19 mouse cellular contexts compared by ENCODE assay signal in the genomic region with DNA sequence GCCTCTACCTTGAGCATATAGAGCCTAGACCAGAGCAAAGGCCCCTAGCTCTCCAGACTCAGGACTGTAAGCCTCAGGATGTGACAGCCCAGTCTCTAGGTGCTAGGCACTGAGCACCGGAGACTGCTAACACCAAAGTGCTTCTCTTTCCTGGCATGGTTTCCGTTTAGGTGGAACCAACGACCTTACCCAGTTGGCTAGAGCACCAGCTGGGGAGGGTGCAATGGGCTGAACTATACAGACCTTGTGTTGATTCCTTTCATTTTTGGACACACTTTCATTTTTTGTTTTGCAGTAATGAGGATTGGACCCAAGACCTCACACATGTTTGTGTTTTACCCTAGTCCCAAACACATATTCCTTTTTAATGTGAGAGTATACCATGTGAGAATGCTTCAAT. TPM values are rescaled to one million over a fixed set of nuclear protein-coding genes. Genes with fewer than 3 reads are reported as not detected.
DNase-seq lines count a peak whose midpoint lies in the region; ATAC-seq and TF ChIP-seq lines count a peak whose summit lies in the region.
"Had no signal": no experiment of that assay in that cellular context is flagged by ENCODE, and none has a peak within 500 bp of the region (broad histone marks: within the 10 kb centered on the region; RNA-seq: fewer than 3 reads in every experiment).

No protein-coding gene starts in this region.

- no peak overlapping the region for H3K4me2 ChIP-seq in forebrain, embryonic 11.5 days (ENCODE audit: low read depth, low read length, severe bottlenecking)
- H3K4me2 ChIP-seq in forebrain, postnatal 0 days (ENCODE audit: low read depth) = no peak overlapping the region
- H3K4me2 ChIP-seq in midbrain, embryonic 14.5 days (ENCODE audit: low read length) = no peak overlapping the region
- H3K4me2 ChIP-seq: embryonic facial prominence, embryonic 12.5 days; forebrain, embryonic 12.5 days had no signal

- WGBS in forebrain, embryonic 11.5 days = 95% methylated on average over 3 of the region's 3 CpGs
- WGBS in forebrain, postnatal 0 days = 81% methylated on average over 3 of the region's 3 CpGs
- 91% methylated on average over 3 of the region's 3 CpGs for WGBS in midbrain, embryonic 14.5 days

- no peaks in the 10 kb centered on the region for H3K36me3 ChIP-seq in forebrain, embryonic 11.5 days (ENCODE audit: control insufficient read depth, insufficient read depth, low read length)
- H3K36me3 ChIP-seq in forebrain, postnatal 0 days (ENCODE audit: insufficient read depth) = no peaks in the 10 kb centered on the region
- no peaks in the 10 kb centered on the region for H3K36me3 ChIP-seq in midbrain, embryonic 14.5 days (ENCODE audit: control insufficient read depth, insufficient read depth, low read length)
- H3K36me3 ChIP-seq: embryonic facial prominence, embryonic 10.5 days; embryonic facial prominence, embryonic 12.5 days; forebrain, embryonic 12.5 days had no signal

- TF ChIP-seq CTCF in forebrain, postnatal 0 days (IDR thresholded peaks at IDR 0.05; ENCODE audit: low read depth) = no peak

- H3K9ac ChIP-seq in forebrain, embryonic 11.5 days (ENCODE audit: low read length) = no peak overlapping the region
- H3K9ac ChIP-seq in forebrain, postnatal 0 days = no peak overlapping the region
- H3K9ac ChIP-seq in midbrain, embryonic 14.5 days (replicated peaks; ENCODE audit: low read length) = no peak overlapping the region
- H3K9ac ChIP-seq: embryonic facial prominence, embryonic 12.5 days; forebrain, embryonic 12.5 days had no signal

- peak; percentile 26 for DNase-seq in forebrain, embryonic 11.5 days (ENCODE audit: low spot score)
- no peak for DNase-seq in forebrain, postnatal 0 days
- DNase-seq in kidney, postnatal 10 days = peak; percentile 2
- no peak for DNase-seq in kidney, adult 18-20 months
- peak; percentile 53 for DNase-seq in adipocyte (ENCODE audit: low spot score)
- no peak for DNase-seq in neural tube, embryonic 10.5 days (ENCODE audit: extremely low spot score, low spot score)
- DNase-seq in midbrain, embryonic 14.5 days = no peak
- DNase-seq: adrenal gland, adult 8-10 months; cerebellum, adult 11 months; cerebellum, adult 18-20 months; cerebellum, adult 8-10 months; cerebellum, postnatal 10 days; cerebellum, postnatal 25 days had no signal

- no peaks in the 10 kb centered on the region for H3K9me3 ChIP-seq in forebrain, embryonic 11.5 days (ENCODE audit: control insufficient read depth, low read length)
- H3K9me3 ChIP-seq in forebrain, postnatal 0 days (ENCODE audit: low read length) = no peaks in the 10 kb centered on the region
- no peaks in the 10 kb centered on the region for H3K9me3 ChIP-seq in midbrain, embryonic 14.5 days (ENCODE audit: control insufficient read depth, low read length)
- H3K9me3 ChIP-seq: embryonic facial prominence, embryonic 10.5 days; embryonic facial prominence, embryonic 12.5 days; forebrain, embryonic 12.5 days had no signal

- no peaks in the 10 kb centered on the region for H3K4me1 ChIP-seq in forebrain, embryonic 11.5 days (replicated peaks; ENCODE audit: control insufficient read depth, insufficient read depth, low read length)
- no peaks in the 10 kb centered on the region for H3K4me1 ChIP-seq in forebrain, postnatal 0 days (ENCODE audit: insufficient read depth)
- H3K4me1 ChIP-seq in brown adipose tissue, adult 24 weeks (ENCODE audit: control insufficient read depth, insufficient read depth, insufficient read length, low read length) = peaks cover 38% of the 10 kb centered on the region
- H3K4me1 ChIP-seq in midbrain, embryonic 14.5 days (ENCODE audit: control insufficient read depth, insufficient read depth, low read length) = no peaks in the 10 kb centered on the region
- H3K4me1 ChIP-seq: embryonic facial prominence, embryonic 10.5 days; embryonic facial prominence, embryonic 12.5 days; forebrain, embryonic 12.5 days had no signal

- ATAC-seq in forebrain, embryonic 11.5 days (replicated peaks; ENCODE audit: low FRiP score) = no peak
- no peak for ATAC-seq in forebrain, postnatal 0 days
- ATAC-seq in midbrain, embryonic 14.5 days (ENCODE audit: low FRiP score, low TSS enrichment) = no peak
- ATAC-seq: forebrain, embryonic 14.5 days; forebrain, embryonic 16.5 days had no signal

- no peak overlapping the region for H3K27ac ChIP-seq in forebrain, embryonic 11.5 days (ENCODE audit: low read depth, low read length)
- H3K27ac ChIP-seq in forebrain, postnatal 0 days (ENCODE audit: low read depth, low read length) = no peak overlapping the region
- 0 out of 2 replicates have a peak overlapping the region, but pooled peaks have one; percentile 7 for H3K27ac ChIP-seq in brown adipose tissue, adult 24 weeks (replicated peaks; ENCODE audit: low read depth, low read length)
- H3K27ac ChIP-seq in midbrain, embryonic 14.5 days (replicated peaks; ENCODE audit: low read depth, low read length) = no peak overlapping the region
- H3K27ac ChIP-seq: embryonic facial prominence, embryonic 10.5 days; embryonic facial prominence, embryonic 12.5 days; forebrain, embryonic 12.5 days had no signal

- H3K27me3 ChIP-seq in forebrain, embryonic 11.5 days (ENCODE audit: control insufficient read depth, insufficient read depth, low read length) = no peaks in the 10 kb centered on the region
- H3K27me3 ChIP-seq in forebrain, postnatal 0 days (ENCODE audit: insufficient read depth, low read length) = no peaks in the 10 kb centered on the region
- no peaks in the 10 kb centered on the region for H3K27me3 ChIP-seq in midbrain, embryonic 14.5 days (ENCODE audit: control insufficient read depth, insufficient read depth, low read length)
- H3K27me3 ChIP-seq: embryonic facial prominence, embryonic 12.5 days; forebrain, embryonic 12.5 days had no signal

- H3K4me3 ChIP-seq in forebrain, embryonic 11.5 days (ENCODE audit: low read depth, low read length) = no peak overlapping the region
- no peak overlapping the region for H3K4me3 ChIP-seq in forebrain, postnatal 0 days (ENCODE audit: low read depth, low read length)
- no peak overlapping the region for H3K4me3 ChIP-seq in brown adipose tissue, adult 24 weeks (ENCODE audit: insufficient read depth, low read depth, low read length)
- no peak overlapping the region for H3K4me3 ChIP-seq in midbrain, embryonic 14.5 days (replicated peaks; ENCODE audit: low read depth, low read length)
- H3K4me3 ChIP-seq: embryonic facial prominence, embryonic 10.5 days; embryonic facial prominence, embryonic 12.5 days; forebrain, embryonic 12.5 days had no signal

RNA-seq across cellular contexts. Expression of a gene that starts 7.7 kb away (rescaled TPM):
- polyA plus RNA-seq in forebrain, embryonic 11.5 days (2014; fragmentation: Nextera tagmentation; extraction: Ambion mirVana) = 2.3 and 5.2 TPM in 2 replicates
- total RNA-seq in forebrain, postnatal 0 days (2014; rRNA removed) = 4.3 and 5.1 TPM in 2 replicates
- polyA plus RNA-seq in forebrain, postnatal 0 days (2015; fragmentation: Nextera tagmentation; extraction: Ambion mirVana) = 2.3 and 2.5 TPM in 2 replicates
- polyA plus RNA-seq in brown adipose tissue, adult 24 weeks (2012; ENCODE audit: insufficient read depth, insufficient read length, missing spikeins) = 1.8 and 2.5 TPM in 2 replicates
- polyA plus RNA-seq in midbrain, embryonic 14.5 days (2014; fragmentation: Nextera tagmentation; extraction: Ambion mirVana) = 0.50 and 1.6 TPM in 2 replicates

Comparison
In these comparisons a context has a peak if more than half of its experiments do, and no peak if none do; other contexts are left out.
1. DNase-seq: peak in forebrain, embryonic 11.5 days (single experiment), kidney, postnatal 10 days (single experiment) and adipocyte (single experiment); none in forebrain, postnatal 0 days (single experiment), kidney, adult 18-20 months (single experiment), neural tube, embryonic 10.5 days (single experiment) and midbrain, embryonic 14.5 days (single experiment).